20 mouse cellular contexts compared by ENCODE assay signal in genomic region chr11:78761086-78761485, GRCm38 (mm10).
"Had no signal": no experiment of that assay in that cellular context is flagged by ENCODE, and none has a peak within 500 bp of the region (broad histone marks: within the 10 kb centered on the region; RNA-seq: fewer than 3 reads in every experiment).

No protein-coding gene starts in this region.

- H3K27me3 ChIP-seq: liver, embryonic 13.5 days; liver, embryonic 15.5 days; lung, embryonic 15.5 days; megakaryocyte, embryonic 14.5 days; midbrain, embryonic 15.5 days; neural tube, embryonic 12.5 days; stomach, embryonic 15.5 days had no signal

- H3K27ac ChIP-seq: liver, embryonic 13.5 days; liver, embryonic 15.5 days; lung, embryonic 15.5 days; macrophage; midbrain, embryonic 15.5 days; neural tube, embryonic 12.5 days; stomach, embryonic 15.5 days; stomach, postnatal 0 days had no signal

- H3K4me1 ChIP-seq: liver, embryonic 13.5 days; liver, embryonic 15.5 days; lung, embryonic 15.5 days; stomach, embryonic 15.5 days had no signal

- H3K9ac ChIP-seq: liver, embryonic 13.5 days; liver, embryonic 15.5 days; liver, postnatal 0 days; lung, embryonic 15.5 days; midbrain, embryonic 13.5 days; midbrain, embryonic 15.5 days; neural tube, embryonic 12.5 days; stomach, embryonic 15.5 days had no signal

- H3K4me3 ChIP-seq: liver, embryonic 13.5 days; liver, embryonic 15.5 days; lung, embryonic 15.5 days; megakaryocyte, embryonic 14.5 days; midbrain, embryonic 13.5 days; midbrain, embryonic 15.5 days; neural tube, embryonic 12.5 days; stomach, embryonic 15.5 days had no signal

- DNase-seq: liver, embryonic 13.5 days; liver, postnatal 0 days; lung, adult 2 months; lung, postnatal 14 days; lung, postnatal 36 days; right cerebral cortex, postnatal 14 days; thymus, adult 18-20 months; thymus, postnatal 14 days; thymus, postnatal 4 days had no signal

- H3K9me3 ChIP-seq: liver, embryonic 13.5 days; liver, embryonic 15.5 days; lung, embryonic 15.5 days; megakaryocyte, embryonic 14.5 days; midbrain, embryonic 13.5 days; midbrain, embryonic 15.5 days; neural tube, embryonic 12.5 days; stomach, embryonic 15.5 days had no signal

- H3K4me2 ChIP-seq: liver, embryonic 11.5 days; liver, embryonic 13.5 days; liver, embryonic 15.5 days; lung, embryonic 15.5 days; midbrain, embryonic 13.5 days; midbrain, embryonic 15.5 days; neural tube, embryonic 12.5 days; stomach, embryonic 15.5 days had no signal

- ATAC-seq: liver, postnatal 0 days; lung, postnatal 0 days; midbrain, embryonic 13.5 days; midbrain, embryonic 15.5 days had no signal

- H3K36me3 ChIP-seq: liver, embryonic 13.5 days; liver, embryonic 15.5 days; lung, embryonic 15.5 days; midbrain, embryonic 13.5 days; midbrain, embryonic 15.5 days; neural tube, embryonic 12.5 days; stomach, embryonic 15.5 days had no signal
